ENCODE assay signal across 8 mouse cellular contexts in genomic region chr5:3646539-3646938, GRCm38 (mm10). TPM values are rescaled to one million over a fixed set of nuclear protein-coding genes. Genes with fewer than 3 reads are reported as not detected.
A peak's percentile ranks its signal among the peaks of the same experiment; 100 is the strongest.
DNase-seq lines count a peak whose midpoint lies in the region; ATAC-seq and TF ChIP-seq lines count a peak whose summit lies in the region.

No protein-coding gene starts in this region.

- no peaks in the 10 kb centered on the region for H3K9me3 ChIP-seq in forebrain, embryonic 14.5 days (replicated peaks; ENCODE audit: control insufficient read depth, low read length)
- no peaks in the 10 kb centered on the region for H3K9me3 ChIP-seq in limb, embryonic 15.5 days

- H3K4me3 ChIP-seq in C2C12 (ENCODE audit: insufficient read depth, poor library complexity, severe bottlenecking): peak overlapping the region; percentile 61
- H3K4me3 ChIP-seq in forebrain, embryonic 14.5 days (ENCODE audit: low read depth, low read length): peak overlapping the region; percentile 92
- H3K4me3 ChIP-seq in limb, embryonic 15.5 days: peak overlapping the region; percentile 94

- peaks cover 19% of the 10 kb centered on the region for H3K79me3 ChIP-seq in C2C12 (ENCODE audit: low read depth)

- H3ac ChIP-seq in C2C12 (ENCODE audit: control insufficient read depth, insufficient read length, low read depth): no peak overlapping the region

- 20% methylated on average over 6 of the region's 6 CpGs for WGBS in forebrain, embryonic 14.5 days
- whole genome bisulfite sequencing in limb, embryonic 15.5 days: 18% methylated on average over 6 of the region's 6 CpGs

- no peak for ATAC-seq in forebrain, embryonic 14.5 days
- ATAC-seq in limb, embryonic 15.5 days (ENCODE audit: insufficient number of reproducible peaks, low FRiP score, low TSS enrichment, low read depth): no peak

- peak overlapping the region; percentile 58 for H3K4me2 ChIP-seq in forebrain, embryonic 14.5 days (ENCODE audit: low read length)
- H3K4me2 ChIP-seq in limb, embryonic 15.5 days: peak overlapping the region; percentile 56

- peaks cover 32% of the 10 kb centered on the region for H3K79me2 ChIP-seq in C2C12 (ENCODE audit: control insufficient read depth, insufficient read depth)

- H3K4me1 ChIP-seq in forebrain, embryonic 14.5 days (ENCODE audit: control insufficient read depth, insufficient read depth, low read length): peaks cover 8% of the 10 kb centered on the region
- H3K4me1 ChIP-seq in limb, embryonic 15.5 days: peaks cover 8% of the 10 kb centered on the region; the same call in 1 of the 2 replicates

- TF ChIP-seq CTCF in C2C12 (IDR thresholded peaks at IDR 0.05; ENCODE audit: control insufficient read depth, insufficient read depth, insufficient read length): no peak

- no peaks in the 10 kb centered on the region for H3K27me3 ChIP-seq in C2C12 (ENCODE audit: control insufficient read depth, insufficient read depth, insufficient read length)
- H3K27me3 ChIP-seq in forebrain, embryonic 14.5 days (replicated peaks; ENCODE audit: control insufficient read depth, insufficient read depth, low read length): no peaks in the 10 kb centered on the region
- H3K27me3 ChIP-seq in limb, embryonic 15.5 days: no peaks in the 10 kb centered on the region

- H3K9ac ChIP-seq in forebrain, embryonic 14.5 days (ENCODE audit: low read length): peak overlapping the region; percentile 90
- H3K9ac ChIP-seq in limb, embryonic 15.5 days: 0 out of 2 replicates have a peak overlapping the region, but pooled peaks have one; percentile 23

- H3K36me3 ChIP-seq in C2C12 (ENCODE audit: control insufficient read depth, insufficient read depth): peaks cover 20% of the 10 kb centered on the region
- peaks cover 24% of the 10 kb centered on the region for H3K36me3 ChIP-seq in forebrain, embryonic 14.5 days (ENCODE audit: control insufficient read depth, insufficient read depth, low read length)
- H3K36me3 ChIP-seq in limb, embryonic 15.5 days: peaks cover 10% of the 10 kb centered on the region; the same call in 1 of the 2 replicates

- H3K27ac ChIP-seq in forebrain, embryonic 14.5 days (ENCODE audit: low read depth, low read length): no peak overlapping the region
- H3K27ac ChIP-seq in limb, embryonic 15.5 days: 0 out of 2 replicates have a peak overlapping the region, but pooled peaks have one; percentile 93

- DNase-seq in adrenal gland, postnatal 14 days: peak; percentile 9
- no peak for DNase-seq in adrenal gland, postnatal 4 days (ENCODE audit: low spot score in 2 of 2)
- DNase-seq in forebrain, embryonic 14.5 days (ENCODE audit: low spot score): peak; percentile 1
- no peak for DNase-seq in ovary, postnatal 36 days (ENCODE audit: low spot score)
- no peak for DNase-seq in left cerebral cortex, adult 8-10 months (ENCODE audit: low spot score in 2 of 2)
- DNase-seq in thymus, postnatal 36 days: no peak

TF ChIP-seq in C2C12, 6 proteins besides CTCF, POLR2A, EP300 and RAD21:
- TF ChIP-seq CEBPB (IDR thresholded peaks at IDR 0.05; ENCODE audit: low read depth): no peak
- TF ChIP-seq MAX (IDR thresholded peaks at IDR 0.05): no peak
- no peak for TF ChIP-seq FOSL1 (IDR thresholded peaks at IDR 0.05; ENCODE audit: insufficient read depth, low read length, poor library complexity, severe bottlenecking)
- TF ChIP-seq USF1 (IDR thresholded peaks at IDR 0.05; ENCODE audit: low read depth): no peak
- TF ChIP-seq MYOD1 (IDR thresholded peaks at IDR 0.05; ENCODE audit: control insufficient read depth, insufficient read length, low read depth): no peak
- no peak for TF ChIP-seq MYOG (IDR thresholded peaks at IDR 0.05; ENCODE audit: control insufficient read depth, extremely low read depth, insufficient read length)

RNA-seq across cellular contexts. Expression of gene Tmbim7, which starts 4.4 kb away (rescaled TPM):
- not detected in 2 replicates for total RNA-seq in adrenal gland, postnatal 14 days (2021)
- not detected for total RNA-seq in adrenal gland, postnatal 4 days (2021)
- polyA plus RNA-seq in C2C12 (2012; fragmentation: generic; extraction: Trizol): not detected
- polyA plus RNA-seq in forebrain, embryonic 14.5 days (2014; fragmentation: Nextera tagmentation; extraction: Ambion mirVana): not detected in 2 replicates
- polyA plus RNA-seq in limb, embryonic 15.5 days (2015; fragmentation: Nextera tagmentation; extraction: Ambion mirVana): not detected in 2 replicates
- total RNA-seq in left cerebral cortex, adult 8-10 months (2022): not detected

RNA-seq across cellular contexts. Expression of gene Gatad1, which starts 10.4 kb away (rescaled TPM):
- 145 and 146 TPM in 2 replicates for total RNA-seq in adrenal gland, postnatal 14 days (2021)
- total RNA-seq in adrenal gland, postnatal 4 days (2021): 100 to 1,000 TPM; 136 to 137 TPM
- polyA plus RNA-seq in C2C12 (2012; fragmentation: generic; extraction: Trizol): 125 TPM
- polyA plus RNA-seq in forebrain, embryonic 14.5 days (2014; fragmentation: Nextera tagmentation; extraction: Ambion mirVana): 66.6 and 74.9 TPM in 2 replicates
- 42.6 and 49.3 TPM in 2 replicates for polyA plus RNA-seq in limb, embryonic 15.5 days (2015; fragmentation: Nextera tagmentation; extraction: Ambion mirVana)
- total RNA-seq in left cerebral cortex, adult 8-10 months (2022): 100 to 1,000 TPM; 121 to 133 (median 121) TPM

RNA-seq across cellular contexts. Expression of gene Rbm48, which starts 50.2 kb away (rescaled TPM):
- 6.3 and 14.8 TPM in 2 replicates for total RNA-seq in adrenal gland, postnatal 14 days (2021)
- 10 to 100 TPM; 15.0 to 16.0 TPM for total RNA-seq in adrenal gland, postnatal 4 days (2021)
- 2.9 TPM for polyA plus RNA-seq in C2C12 (2012; fragmentation: generic; extraction: Trizol)
- polyA plus RNA-seq in forebrain, embryonic 14.5 days (2014; fragmentation: Nextera tagmentation; extraction: Ambion mirVana): 17.3 and 19.6 TPM in 2 replicates
- polyA plus RNA-seq in limb, embryonic 15.5 days (2015; fragmentation: Nextera tagmentation; extraction: Ambion mirVana): 13.6 and 15.4 TPM in 2 replicates
- total RNA-seq in left cerebral cortex, adult 8-10 months (2022): 10 to 100 TPM; 12.9 to 20.1 (median 14.8) TPM

RNA-seq across cellular contexts. Expression of gene Pex1, which starts 50.7 kb away (rescaled TPM):
- total RNA-seq in adrenal gland, postnatal 14 days (2021): 26.0 and 27.2 TPM in 2 replicates
- 10 to 100 TPM; 33.1 to 34.3 TPM for total RNA-seq in adrenal gland, postnatal 4 days (2021)
- 3.3 TPM for polyA plus RNA-seq in C2C12 (2012; fragmentation: generic; extraction: Trizol)
- polyA plus RNA-seq in forebrain, embryonic 14.5 days (2014; fragmentation: Nextera tagmentation; extraction: Ambion mirVana): 12.2 and 18.1 TPM in 2 replicates
- polyA plus RNA-seq in limb, embryonic 15.5 days (2015; fragmentation: Nextera tagmentation; extraction: Ambion mirVana): 15.0 and 15.2 TPM in 2 replicates
- 10 to 100 TPM; 21.3 to 31.4 (median 24.3) TPM for total RNA-seq in left cerebral cortex, adult 8-10 months (2022)

Comparison
In these comparisons a context has a peak if more than half of its experiments do, and no peak if none do; other contexts are left out.
1. DNase-seq: peak in adrenal gland, postnatal 14 days (single experiment) and forebrain, embryonic 14.5 days (single experiment); none in adrenal gland, postnatal 4 days (0 of 2), ovary, postnatal 36 days (single experiment), left cerebral cortex, adult 8-10 months (0 of 2) and thymus, postnatal 36 days (0 of 2).
2. Peak in every context shown above with its lines, with median percentiles within 50 percentile points of each other: H3K4me3 ChIP-seq.